Mouse (Mus musculus) small intestine, adult 2 months (tissue): Measurements from ENCODE around the gene Map3k4.

Source experiments
- CTCF ChIP-seq: fragments of 200-500 bp; IDR thresholded peaks from 2 replicates; pipeline ENCODE4 v1.5.1; 2012; ENCODE audit warnings: low read depth, mild to moderate bottlenecking, control low read depth, inconsistent platforms, low read length, moderate library complexity, mixed read lengths; ENCODE audit not compliant: insufficient replicate concordance, insufficient read length; ENCODE audit errors: extremely low read depth
- POLR2A ChIP-seq: fragments of 200-500 bp; IDR thresholded peaks from 2 replicates; pipeline ENCODE4 v1.6.1; 2012; ENCODE audit warnings: low read depth, mild to moderate bottlenecking, control low read depth, inconsistent platforms, low read length, moderate library complexity

DNA sequence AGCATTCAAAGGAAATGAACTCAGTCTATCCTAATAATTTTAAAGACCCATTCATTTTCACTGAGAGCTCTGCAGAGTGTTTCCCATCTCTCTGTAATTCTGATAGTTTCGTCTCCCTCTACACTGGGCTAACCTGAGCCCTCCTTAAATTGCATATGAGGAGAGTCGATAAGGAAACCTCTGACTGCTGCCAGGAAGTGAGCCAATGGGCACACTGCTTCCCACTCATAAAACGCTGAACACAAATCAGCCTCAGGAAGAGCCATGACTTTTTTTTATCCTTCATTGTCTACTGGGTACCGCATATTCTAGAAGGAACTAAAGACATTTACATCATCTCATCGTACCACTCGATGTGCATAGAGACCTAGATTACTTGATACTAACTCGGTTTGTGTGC is 1.2 kb upstream of the Map3k4 start:
- no peak for TF ChIP-seq CTCF
- TF ChIP-seq POLR2A, result no peak
